Mouse (Mus musculus): Measurements from ENCODE around the gene Ankfn1.

- no peak for TF ChIP-seq CTCF (IDR thresholded peaks at IDR 0.05; ENCODE audit: borderline replicate concordance, insufficient read depth, low read depth, low read length)
- no peak for TF ChIP-seq POLR2A (IDR thresholded peaks at IDR 0.05; ENCODE audit: borderline replicate concordance, insufficient read depth, low read length)
Observed at GRCm38 (mm10) chr11:89382634-89383009, 394.8 kb downstream of the Ankfn1 start.

Data from cerebellum, adult 2 months (tissue).